In the genomic region with DNA sequence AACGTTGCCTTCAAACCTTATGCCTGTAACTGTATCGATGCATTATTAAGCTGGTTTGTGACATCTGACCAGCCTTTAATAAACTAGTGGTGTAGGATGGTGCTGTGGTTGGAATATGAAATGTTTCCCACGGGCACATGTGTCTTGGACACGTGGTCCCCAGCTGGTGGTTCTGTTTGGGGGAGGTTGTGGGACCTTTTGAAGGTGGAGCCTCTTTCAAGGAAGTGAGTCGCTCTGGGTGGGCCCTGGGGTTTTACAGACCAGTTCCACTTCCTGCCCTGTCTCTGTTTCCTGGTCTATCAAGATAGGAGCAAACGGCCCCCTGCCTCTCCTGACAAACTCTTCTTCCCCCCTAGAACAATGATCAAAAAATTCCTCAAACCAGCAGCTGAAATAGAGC, we compare ENCODE assay signal across 13 mouse cellular contexts.
DNase-seq lines count a peak whose midpoint lies in the region; ATAC-seq and TF ChIP-seq lines count a peak whose summit lies in the region.
"Had no signal": no experiment of that assay in that cellular context is flagged by ENCODE, and none has a peak within 500 bp of the region (broad histone marks: within the 10 kb centered on the region; RNA-seq: fewer than 3 reads in every experiment).

No protein-coding gene starts in this region.

- H3K9ac ChIP-seq in heart, adult 2 months (ENCODE audit: low read depth, low read length), result no peak overlapping the region
- H3K9ac ChIP-seq: limb, embryonic 12.5 days; midbrain, embryonic 13.5 days had no signal

- H3K4me3 ChIP-seq in heart, adult 2 months, result no peak overlapping the region
- H3K4me3 ChIP-seq: limb, embryonic 12.5 days; midbrain, embryonic 13.5 days had no signal

- 47% methylated on average over 6 of the region's 6 CpGs for WGBS in heart, adult 2 months

- H3K36me3 ChIP-seq in heart, adult 2 months (ENCODE audit: control insufficient read depth, insufficient read depth, low read length), result no peaks in the 10 kb centered on the region
- H3K36me3 ChIP-seq: limb, embryonic 12.5 days; midbrain, embryonic 13.5 days had no signal

- ATAC-seq in inflammation-experienced regulatory T-cells, adult 6 months, result peak; percentile 89
- ATAC-seq: midbrain, embryonic 13.5 days had no signal

- intact Hi-C loops in heart, adult 2 months (cut with DNase I), result loop anchor here (2.0 to 5.0 kb wide), 2 partner anchors 30 to 116 kb away; no protein-coding TSS in a partner anchor

- H3K79me2 ChIP-seq in heart, adult 2 months (replicated peaks; ENCODE audit: control insufficient read depth, insufficient read depth, low read length), result no peaks in the 10 kb centered on the region

- DNase-seq in heart, adult 2 months, result peak in 1 of 2 experiments; percentile 52
- no peak for DNase-seq in heart, adult 8-10 months (ENCODE audit: low spot score)
- peak; percentile 59 for DNase-seq in T-cell, adult 2 months (ENCODE audit: low spot score)
- DNase-seq in spleen, postnatal 4 days (ENCODE audit: low spot score in 2 of 2), result peak; percentile 50 to 72
- no peak for DNase-seq in right cerebral cortex, postnatal 10 days (ENCODE audit: low spot score in 2 of 2)
- DNase-seq in urinary bladder, postnatal 36 days (ENCODE audit: low spot score in 2 of 2), result no peak
- no peak for DNase-seq in frontal cortex, adult 2 months (ENCODE audit: extremely low spot score in 1 of 2, low spot score in 1 of 2)
- DNase-seq: adrenal gland, postnatal 14 days; kidney, adult 9 months; right cerebral cortex, postnatal 25 days had no signal

- no peak for TF ChIP-seq EP300 in heart, adult 2 months (IDR thresholded peaks at IDR 0.05; ENCODE audit: insufficient read depth, low read depth, low read length)

- H3K27me3 ChIP-seq in heart, adult 2 months (ENCODE audit: control insufficient read depth, insufficient read depth, low read length), result no peaks in the 10 kb centered on the region
- H3K27me3 ChIP-seq: limb, embryonic 12.5 days; midbrain, embryonic 13.5 days had no signal

- TF ChIP-seq CTCF in heart, adult 2 months (IDR thresholded peaks at IDR 0.05), result no peak

- TF ChIP-seq POLR2A in heart, adult 2 months (IDR thresholded peaks at IDR 0.05; ENCODE audit: insufficient read depth, low read depth, low read length), result no peak

- peaks cover 25% of the 10 kb centered on the region for H3K4me1 ChIP-seq in heart, adult 2 months (ENCODE audit: control insufficient read depth, insufficient read depth, low read length)
- H3K4me1 ChIP-seq: midbrain, embryonic 13.5 days had no signal

- H3K27ac ChIP-seq in heart, adult 2 months, result peak overlapping the region; percentile 74
- H3K27ac ChIP-seq: midbrain, embryonic 13.5 days had no signal

Comparison
In these comparisons a context has a peak if more than half of its experiments do, and no peak if none do; other contexts are left out.
1. DNase-seq: peak in T-cell, adult 2 months (single experiment) and spleen, postnatal 4 days (2 of 2); none in heart, adult 8-10 months (single experiment), right cerebral cortex, postnatal 10 days (0 of 2), urinary bladder, postnatal 36 days (0 of 2) and frontal cortex, adult 2 months (0 of 2).